Mouse (Mus musculus) layer of hippocampus, adult 2 months (tissue): ENCODE measurements at regions not wholly inside any gene's neighbourhood (a gene's known extent, or its start where the extent isn't known, plus 50 kb on each side); places are given as distances from the start of the nearest gene placed in this dataset.

ENCODE experiments used
- DNase-seq, 2 experiments: peaks; one replicate each; pipeline ENCODE4 v3.0.0; 2022; ENCODE audit warnings: low spot score in 2 of 2
- H3K27ac ChIP-seq: fragments of 200-600 bp; 2 replicates; pipeline ENCODE4 v1.8.1; 2022
- H3K4me3 ChIP-seq: fragments of 200-600 bp; 2 replicates; pipeline ENCODE4 v1.8.1; 2022; ENCODE audit warnings: mild to moderate bottlenecking
- CTCF ChIP-seq: fragments of 200-600 bp; conservative IDR thresholded peaks from 2 replicates; pipeline ENCODE4 v1.8.1; 2022; ENCODE audit warnings: antibody characterized with exemption, mild to moderate bottlenecking, moderate library complexity

DNA sequence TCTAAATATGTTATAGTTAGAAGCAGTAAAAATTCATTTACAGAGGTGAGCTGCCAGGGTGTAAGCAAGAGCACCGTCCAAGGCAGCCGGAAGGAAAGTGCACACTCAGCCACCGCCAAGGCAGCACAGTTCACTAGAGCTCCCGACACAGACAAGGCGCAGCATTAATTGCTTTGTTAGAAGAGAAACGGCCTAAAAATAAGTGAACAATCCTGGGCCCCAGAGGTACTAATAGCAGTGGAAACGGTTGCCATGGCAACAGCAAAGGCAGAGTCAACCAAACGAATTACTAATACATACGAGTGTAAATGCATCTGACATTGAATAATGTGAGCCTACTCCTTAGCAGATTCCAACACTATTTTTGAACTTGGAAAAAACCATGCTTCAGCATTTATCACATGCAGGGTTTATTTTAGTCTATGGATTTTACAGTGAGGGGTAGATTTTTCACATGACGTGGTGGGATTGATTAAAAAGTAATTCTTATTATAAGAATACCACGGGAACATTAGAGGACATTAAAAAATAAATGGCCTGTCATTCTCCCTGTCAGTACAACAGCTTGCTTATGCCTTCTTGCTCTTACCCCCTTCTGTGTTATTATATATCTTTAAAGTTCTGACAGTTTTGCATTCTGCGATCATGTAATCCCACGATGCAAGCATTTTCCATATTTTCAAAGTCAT lies 62.5 kb downstream of the Cavin4 start:
- peak overlapping the region; percentile 56 for H3K27ac ChIP-seq
- no peak for TF ChIP-seq CTCF

DNA sequence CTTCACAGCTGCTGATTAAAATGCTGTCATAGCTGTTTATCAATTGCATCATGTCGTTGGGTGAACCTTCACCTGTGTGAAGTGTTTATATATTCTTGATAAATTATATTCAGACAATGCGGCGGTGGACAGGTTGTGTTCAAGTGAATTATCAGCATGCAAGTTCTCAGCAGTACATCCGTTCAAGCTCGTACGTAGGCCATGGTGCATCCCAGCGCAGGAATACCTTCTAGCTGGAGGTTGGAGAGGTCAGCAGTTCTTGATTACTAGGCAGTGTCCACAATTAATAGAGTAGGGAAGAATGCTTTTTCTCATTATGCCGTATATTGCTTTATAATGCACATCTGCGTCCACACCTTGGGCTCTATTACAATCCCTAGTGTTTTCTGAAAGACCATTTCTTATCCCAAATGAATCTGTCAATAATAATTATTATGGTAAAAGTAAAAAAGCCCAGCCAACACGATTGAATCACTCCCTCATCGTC lies 63.1 kb downstream of the Cavin4 start:
- Histone ChIP-seq H3K27ac (peak overlapping the region; percentile 56), H3K4me3 (no peak overlapping the region)
- TF ChIP-seq CTCF = no peak
- DNase-seq = no peak

More for the DNA sequence above, 62.5 kb downstream of the Cavin4 start:
- DNase-seq = peak; percentile 59 to 73
- H3K4me3 ChIP-seq = no peak overlapping the region

DNA sequence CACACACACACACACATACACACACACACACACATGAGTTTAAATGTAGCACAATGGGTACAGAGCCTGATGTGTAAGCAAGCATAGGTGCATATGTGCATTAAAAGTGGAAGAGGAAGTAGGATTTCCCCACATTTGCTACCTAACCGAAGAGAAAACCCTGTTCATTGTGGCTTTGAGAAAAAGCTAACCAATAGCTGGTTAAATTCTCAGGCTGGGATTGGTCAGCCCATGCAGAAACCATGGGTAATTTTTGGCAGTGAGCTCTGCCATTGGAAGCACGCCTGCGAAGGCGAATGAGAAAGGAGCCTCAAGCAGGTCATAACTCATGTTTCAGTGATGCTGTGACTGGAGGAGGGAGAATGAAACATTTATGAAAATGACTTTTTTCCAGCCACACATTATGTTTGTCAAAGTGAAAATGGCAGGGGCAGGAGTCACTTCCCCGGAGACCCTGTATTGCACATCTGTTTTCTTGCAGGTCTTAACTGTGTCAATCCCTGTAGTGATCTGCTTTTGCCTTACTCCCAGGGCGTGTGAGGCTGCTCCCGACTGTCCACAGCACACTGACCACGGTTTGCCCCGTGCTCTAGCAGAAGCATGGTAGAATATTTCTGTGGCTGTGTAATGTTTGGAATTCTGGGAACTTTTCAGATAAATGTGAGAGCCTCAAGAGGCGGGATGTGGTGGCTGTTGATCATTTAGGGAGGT lies 71.7 kb downstream of the Cavin4 start:
- no peak for TF ChIP-seq CTCF
- H3K4me3 ChIP-seq = no peak overlapping the region
- no peak for DNase-seq
- no peak overlapping the region for H3K27ac ChIP-seq

GRCm38 (mm10) chr4:48746237-48746636 lies 82.9 kb downstream of the Cavin4 start:
- no peak for TF ChIP-seq CTCF
- DNase-seq = no peak
- no peak overlapping the region for H3K4me3 ChIP-seq
- no peak overlapping the region for H3K27ac ChIP-seq

DNA sequence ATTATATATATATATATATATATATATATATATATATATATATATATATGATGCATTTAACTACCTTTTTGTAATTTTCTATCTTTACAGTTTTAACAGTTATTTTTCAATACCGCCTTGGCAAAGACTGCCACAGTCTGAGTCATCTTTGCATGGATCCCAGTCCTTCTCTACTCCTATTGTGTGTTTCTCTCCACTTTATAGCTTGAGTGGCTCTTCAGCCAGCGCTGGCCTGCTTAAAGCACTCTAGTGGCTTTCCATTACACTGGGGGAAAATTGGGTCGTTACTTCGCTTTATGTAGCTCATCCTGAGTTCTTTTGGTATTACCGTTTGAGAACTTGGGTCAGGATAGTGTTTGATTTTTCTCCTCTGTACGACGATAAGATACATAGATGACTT lies 86.3 kb downstream of the Cavin4 start:
- no peak for DNase-seq
- Histone ChIP-seq H3K27ac (no peak overlapping the region), H3K4me3 (no peak overlapping the region)
- no peak for TF ChIP-seq CTCF

GRCm38 (mm10) chr4:48750087-48750486 lies 86.8 kb downstream of the Cavin4 start:
- H3K27ac ChIP-seq = no peak overlapping the region
- no peak for DNase-seq
- H3K4me3 ChIP-seq = no peak overlapping the region
- TF ChIP-seq CTCF = no peak

- H3K4me3 ChIP-seq = peak overlapping the region; percentile 15; the same call in 1 of the 2 replicates
- TF ChIP-seq CTCF = no peak
- H3K27ac ChIP-seq = peak overlapping the region; percentile 48
- DNase-seq = peak; percentile 67 to 78
Measured at GRCm38 (mm10) chr4:48754466-48755171, 91.3 kb downstream of the Cavin4 start.

DNA sequence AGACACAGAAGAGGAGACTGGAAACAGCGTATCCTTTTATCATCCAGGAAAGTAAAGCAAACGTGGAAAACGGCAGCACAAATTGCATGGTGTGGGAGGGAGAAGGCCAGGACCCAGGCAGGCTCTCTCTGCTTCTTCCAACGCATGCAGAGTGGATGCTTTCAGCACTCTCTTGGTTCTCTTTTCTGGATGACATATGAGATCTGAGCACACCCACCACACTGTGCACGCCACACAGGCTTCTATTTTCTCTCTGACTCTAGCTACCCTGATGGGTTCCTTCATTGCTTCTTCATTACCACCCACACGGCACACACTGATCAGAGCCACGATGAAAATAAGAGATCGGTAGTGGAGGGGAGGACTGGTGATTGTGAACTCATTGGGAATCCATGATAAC lies 97.3 kb downstream of the Cavin4 start:
- DNase-seq = no peak
- TF ChIP-seq CTCF = no peak
- Histone ChIP-seq H3K27ac (no peak overlapping the region), H3K4me3 (no peak overlapping the region)

GRCm38 (mm10) chr4:48766458-48766857 lies 103.1 kb downstream of the Cavin4 start:
- DNase-seq = no peak
- TF ChIP-seq CTCF = no peak
- Histone ChIP-seq H3K4me3 (no peak overlapping the region), H3K27ac (no peak overlapping the region)

DNA sequence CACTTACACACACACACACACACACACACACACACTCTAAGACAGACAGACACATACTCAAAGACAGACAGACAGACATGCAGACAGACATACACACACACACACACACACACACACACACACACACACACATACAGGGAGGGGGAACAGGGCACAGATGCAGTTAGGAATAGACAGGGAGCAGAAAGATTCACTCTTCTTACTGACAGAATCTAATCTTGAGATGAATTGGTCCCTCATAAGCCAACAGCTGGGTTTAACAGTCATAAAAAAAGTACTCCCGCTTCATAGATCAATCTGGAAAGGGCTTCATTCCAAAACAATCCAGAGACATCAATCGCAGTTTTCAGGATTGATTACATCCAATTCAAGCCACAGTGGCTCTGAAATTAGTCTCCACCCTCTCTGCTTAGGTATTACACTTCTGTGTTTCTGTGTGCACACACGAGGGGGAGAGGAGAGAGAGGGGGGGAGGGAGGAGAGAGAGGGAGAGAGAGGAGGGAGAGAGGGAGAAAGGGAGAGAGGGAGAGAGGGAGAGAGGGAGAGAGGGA lies 107.2 kb downstream of the Cavin4 start:
- H3K4me3 ChIP-seq = no peak overlapping the region
- no peak overlapping the region for H3K27ac ChIP-seq
- no peak for TF ChIP-seq CTCF
- no peak for DNase-seq

- Histone ChIP-seq H3K27ac (no peak overlapping the region), H3K4me3 (no peak overlapping the region)
- peak; percentile 66 to 81 for DNase-seq
- peak; percentile 85 for TF ChIP-seq CTCF
Measured at GRCm38 (mm10) chr4:48770954-48771665, 107.8 kb downstream of the Cavin4 start.

GRCm38 (mm10) chr4:48771836-48772235 lies 108.5 kb downstream of the Cavin4 start:
- no peak for TF ChIP-seq CTCF
- no peak for DNase-seq
- H3K4me3 ChIP-seq = no peak overlapping the region; the same call in 1 of the 2 replicates
- no peak overlapping the region for H3K27ac ChIP-seq
